Comparison of ENCODE assay signal across 8 mouse cellular contexts in the genomic region with DNA sequence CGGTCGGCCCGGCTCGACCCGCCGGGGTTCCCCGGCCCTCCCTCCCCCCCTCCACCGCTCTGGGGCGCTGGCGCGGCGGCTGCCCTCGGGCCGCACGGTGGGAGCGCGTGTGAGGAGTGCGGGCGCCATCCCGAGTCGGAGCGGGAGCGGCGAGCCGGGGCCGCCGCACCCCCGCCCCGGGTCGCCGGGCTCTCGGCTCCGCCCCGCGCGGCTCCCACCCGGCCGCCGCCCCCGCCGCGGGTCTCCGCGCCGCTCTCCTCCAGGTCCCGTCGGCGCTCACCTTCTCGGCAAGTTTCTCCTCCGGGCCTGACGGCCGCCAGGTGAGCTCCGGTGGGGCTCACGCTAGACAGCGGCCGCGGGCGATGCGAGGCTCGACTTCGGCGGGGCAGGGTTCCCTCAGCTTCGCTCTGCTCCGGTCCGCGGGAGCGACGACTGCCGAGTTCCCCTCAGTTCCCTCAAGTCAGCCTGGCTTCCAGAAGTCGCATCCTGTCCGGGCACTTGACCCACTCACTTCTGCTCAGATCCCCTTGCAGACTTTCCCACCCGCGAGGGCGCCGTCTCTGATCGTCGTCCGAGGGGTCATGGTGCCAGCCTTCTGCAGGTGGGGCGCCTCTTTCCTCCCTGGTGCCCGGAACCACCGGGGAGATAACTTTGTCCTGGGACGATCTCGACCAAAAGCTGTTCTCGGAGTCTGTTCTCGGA. TPM values are rescaled to one million over a fixed set of nuclear protein-coding genes. Genes with fewer than 3 reads are reported as not detected.
DNase-seq lines count a peak whose midpoint lies in the region; ATAC-seq and TF ChIP-seq lines count a peak whose summit lies in the region.

No protein-coding gene starts in this region.

- H3K9ac ChIP-seq in forebrain, embryonic 12.5 days: peak overlapping the region; percentile 82
- H3K9ac ChIP-seq in hindbrain, embryonic 14.5 days: peak overlapping the region; percentile 60
- peak overlapping the region; percentile 98 for H3K9ac ChIP-seq in liver, embryonic 16.5 days (ENCODE audit: low read depth, low read length)

- 0 out of 2 replicates have a peak, but pooled peaks cover 9% of the 10 kb centered on the region for H3K4me1 ChIP-seq in forebrain, embryonic 12.5 days
- 0 out of 2 replicates have a peak, but pooled peaks cover 4% of the 10 kb centered on the region for H3K4me1 ChIP-seq in hindbrain, embryonic 14.5 days (replicated peaks; ENCODE audit: control insufficient read depth, insufficient read depth, low read length)
- H3K4me1 ChIP-seq in liver, embryonic 16.5 days (ENCODE audit: control insufficient read depth, low read depth, low read length): peaks cover 21% of the 10 kb centered on the region

- ATAC-seq in forebrain, embryonic 12.5 days (ENCODE audit: low FRiP score): peak; percentile 89
- ATAC-seq in hindbrain, embryonic 14.5 days (ENCODE audit: low FRiP score): peak; percentile 83
- peak; percentile 75 for ATAC-seq in liver, embryonic 16.5 days (ENCODE audit: low read depth)

- no peaks in the 10 kb centered on the region for H3K36me3 ChIP-seq in forebrain, embryonic 12.5 days (replicated peaks)
- no peaks in the 10 kb centered on the region for H3K36me3 ChIP-seq in hindbrain, embryonic 14.5 days (replicated peaks; ENCODE audit: control insufficient read depth, insufficient read depth)
- H3K36me3 ChIP-seq in liver, embryonic 16.5 days (ENCODE audit: control insufficient read depth, insufficient read depth): no peaks in the 10 kb centered on the region

- TF ChIP-seq CTCF in brain, embryonic 14.5 days (IDR thresholded peaks at IDR 0.05; ENCODE audit: borderline replicate concordance, extremely low read depth, insufficient read depth, insufficient read length): no peak

- peak overlapping the region; percentile 90 for H3K4me3 ChIP-seq in forebrain, embryonic 12.5 days (replicated peaks)
- peak overlapping the region; percentile 73 for H3K4me3 ChIP-seq in hindbrain, embryonic 14.5 days (replicated peaks; ENCODE audit: low read length)
- peak overlapping the region; percentile 96 for H3K4me3 ChIP-seq in liver, embryonic 16.5 days (ENCODE audit: low read depth, low read length)

- H3K27ac ChIP-seq in forebrain, embryonic 12.5 days: no peak overlapping the region; the same call in 1 of the 2 replicates
- no peak overlapping the region for H3K27ac ChIP-seq in hindbrain, embryonic 14.5 days
- peak overlapping the region; percentile 93 for H3K27ac ChIP-seq in liver, embryonic 16.5 days (ENCODE audit: low read length)

- WGBS in forebrain, embryonic 12.5 days: under 1% methylated on average over 54 of the region's 85 CpGs
- WGBS in hindbrain, embryonic 14.5 days: under 1% methylated on average over 60 of the region's 85 CpGs
- WGBS in liver, embryonic 16.5 days (ENCODE audit: insufficient replicate concordance): 0% methylated on average over 47 of the region's 85 CpGs

- peak overlapping the region; percentile 81 for H3K4me2 ChIP-seq in forebrain, embryonic 12.5 days
- peak overlapping the region; percentile 57 for H3K4me2 ChIP-seq in hindbrain, embryonic 14.5 days (replicated peaks)
- H3K4me2 ChIP-seq in liver, embryonic 16.5 days (ENCODE audit: low read depth, low read length): peak overlapping the region; percentile 81

- no peaks in the 10 kb centered on the region for H3K9me3 ChIP-seq in forebrain, embryonic 12.5 days
- no peaks in the 10 kb centered on the region for H3K9me3 ChIP-seq in hindbrain, embryonic 14.5 days (ENCODE audit: control insufficient read depth, low read length)
- H3K9me3 ChIP-seq in liver, embryonic 16.5 days (replicated peaks; ENCODE audit: control insufficient read depth, low read length): no peaks in the 10 kb centered on the region

- TF ChIP-seq POLR2A in brain, embryonic 14.5 days (IDR thresholded peaks at IDR 0.05; ENCODE audit: borderline replicate concordance, extremely low read depth, insufficient read depth, insufficient read length, poor library complexity, severe bottlenecking): no peak

- 0 out of 2 replicates have a peak, but pooled peaks cover 3% of the 10 kb centered on the region for H3K27me3 ChIP-seq in forebrain, embryonic 12.5 days
- H3K27me3 ChIP-seq in hindbrain, embryonic 14.5 days (ENCODE audit: control insufficient read depth, insufficient read depth, low read length): no peaks in the 10 kb centered on the region
- H3K27me3 ChIP-seq in liver, embryonic 16.5 days (ENCODE audit: control insufficient read depth, insufficient read depth, low read depth, low read length): no peaks in the 10 kb centered on the region

- DNase-seq in kidney, adult 18-20 months: peak; percentile 57
- DNase-seq in kidney, adult 11 months: no peak
- peak; percentile 34 for DNase-seq in brain, embryonic 14.5 days (ENCODE audit: low read depth)
- peak; percentile 29 for DNase-seq in hindbrain, embryonic 14.5 days (ENCODE audit: low spot score)
- DNase-seq in neural tube, embryonic 10.5 days (ENCODE audit: extremely low spot score, low spot score): peak; percentile 61
- peak; percentile 27 to 42 for DNase-seq in thymus, postnatal 10 days (ENCODE audit: low spot score in 2 of 2)

RNA-seq across cellular contexts. Expression of gene Eps15, which starts 0.5 kb away (rescaled TPM):
- 42.1 and 70.3 TPM in 2 replicates for polyA plus RNA-seq in brain, embryonic 14.5 days (2012; rRNA removed)
- 47.4 and 48.3 TPM in 2 replicates for polyA plus RNA-seq in forebrain, embryonic 12.5 days (2016; fragmentation: Nextera tagmentation; extraction: Ambion mirVana)
- polyA plus RNA-seq in hindbrain, embryonic 14.5 days (2014; fragmentation: Nextera tagmentation; extraction: Ambion mirVana): 77.9 and 89.6 TPM in 2 replicates
- 35.7 and 37.5 TPM in 2 replicates for polyA plus RNA-seq in liver, embryonic 16.5 days (2015; fragmentation: Nextera tagmentation; extraction: Ambion mirVana)

RNA-seq across cellular contexts. Expression of gene Calr4, which starts 46.3 kb away (rescaled TPM):
- polyA plus RNA-seq in brain, embryonic 14.5 days (2012; rRNA removed): 0.40 and 0.89 TPM in 2 replicates
- polyA plus RNA-seq in forebrain, embryonic 12.5 days (2016; fragmentation: Nextera tagmentation; extraction: Ambion mirVana): 0.21 TPM in 1 of 2 replicates, not detected in the other
- 2.0 and 2.1 TPM in 2 replicates for polyA plus RNA-seq in hindbrain, embryonic 14.5 days (2014; fragmentation: Nextera tagmentation; extraction: Ambion mirVana)
- not detected in 2 replicates for polyA plus RNA-seq in liver, embryonic 16.5 days (2015; fragmentation: Nextera tagmentation; extraction: Ambion mirVana)
